Comparison of ENCODE assay signal across 16 mouse cellular contexts in genomic region chr10:127590256-127590655, GRCm38 (mm10). TPM values are rescaled to one million over a fixed set of nuclear protein-coding genes. Genes with fewer than 3 reads are reported as not detected.
A peak's percentile ranks its signal among the peaks of the same experiment; 100 is the strongest.
DNase-seq lines count a peak whose midpoint lies in the region; ATAC-seq and TF ChIP-seq lines count a peak whose summit lies in the region.
"Had no signal": no experiment of that assay in that cellular context is flagged by ENCODE, and none has a peak within 500 bp of the region (broad histone marks: within the 10 kb centered on the region; RNA-seq: fewer than 3 reads in every experiment).

No protein-coding gene starts in this region.

- H3K4me3 ChIP-seq in macrophage (ENCODE audit: inconsistent target) = no peak overlapping the region
- no peak overlapping the region for H3K4me3 ChIP-seq in intestine, postnatal 0 days (ENCODE audit: low read depth, low read length)
- H3K4me3 ChIP-seq: heart, adult 2 months; kidney, embryonic 15.5 days; limb, embryonic 13.5 days; midbrain, embryonic 12.5 days had no signal

- H3K27ac ChIP-seq in macrophage = peak overlapping the region; percentile 100
- H3K27ac ChIP-seq in intestine, postnatal 0 days (ENCODE audit: low read depth, low read length) = no peak overlapping the region
- H3K27ac ChIP-seq: heart, adult 2 months; kidney, embryonic 15.5 days; limb, embryonic 13.5 days; midbrain, embryonic 12.5 days had no signal

- H3K27me3 ChIP-seq in intestine, postnatal 0 days (replicated peaks; ENCODE audit: control insufficient read depth, insufficient read depth, low read length) = no peaks in the 10 kb centered on the region
- H3K27me3 ChIP-seq: kidney, embryonic 15.5 days; limb, embryonic 13.5 days; midbrain, embryonic 12.5 days had no signal

- no peaks in the 10 kb centered on the region for H3K4me1 ChIP-seq in intestine, postnatal 0 days (replicated peaks; ENCODE audit: control insufficient read depth, insufficient read depth, low read length)
- H3K4me1 ChIP-seq: limb, embryonic 13.5 days; midbrain, embryonic 12.5 days had no signal

- WGBS in macrophage (ENCODE audit: missing documents) = 30% methylated on average over 10 of the region's 12 CpGs
- WGBS in intestine, postnatal 0 days = 82% methylated on average over 12 of the region's 12 CpGs

- H3K36me3 ChIP-seq in macrophage (ENCODE audit: inconsistent target) = peaks cover 25% of the 10 kb centered on the region; the same call in 1 of the 2 replicates
- peaks cover 71% of the 10 kb centered on the region for H3K36me3 ChIP-seq in intestine, postnatal 0 days (ENCODE audit: control insufficient read depth, insufficient read depth)

- H3K9ac ChIP-seq in intestine, postnatal 0 days (ENCODE audit: low read depth, low read length) = no peak overlapping the region
- H3K9ac ChIP-seq: forebrain, postnatal 0 days; kidney, embryonic 15.5 days; limb, embryonic 13.5 days; midbrain, embryonic 12.5 days had no signal

- peaks cover 58% of the 10 kb centered on the region for H3K79me2 ChIP-seq in macrophage (ENCODE audit: inconsistent target)

- no peak overlapping the region for H3K4me2 ChIP-seq in intestine, postnatal 0 days (replicated peaks; ENCODE audit: low read depth)
- H3K4me2 ChIP-seq: kidney, embryonic 15.5 days; limb, embryonic 13.5 days; midbrain, embryonic 12.5 days had no signal

- no peak for ATAC-seq in intestine, postnatal 0 days
- ATAC-seq: forebrain, postnatal 0 days had no signal

- TF ChIP-seq CTCF in intestine, postnatal 0 days (IDR thresholded peaks at IDR 0.05; ENCODE audit: low read depth) = no peak

- DNase-seq in layer of hippocampus, adult 11-12 months (ENCODE audit: low spot score) = peak; percentile 41
- DNase-seq in layer of hippocampus, postnatal 25 days (ENCODE audit: extremely low spot score in 1 of 2, low spot score in 1 of 2) = no peak
- peak; percentile 94 for DNase-seq in ZHBTc4 (ENCODE audit: low read depth, low spot score)
- DNase-seq in thymus, postnatal 36 days = peak; percentile 36 to 51
- no peak for DNase-seq in lung, postnatal 25 days (ENCODE audit: low spot score)
- DNase-seq: cerebellum, postnatal 10 days; forebrain, postnatal 0 days; heart, adult 2 months; layer of hippocampus, postnatal 36 days; lung, adult 2 months; right cerebral cortex, postnatal 14 days had no signal

- no peaks in the 10 kb centered on the region for H3K9me3 ChIP-seq in intestine, postnatal 0 days (ENCODE audit: control insufficient read depth)
- H3K9me3 ChIP-seq: kidney, embryonic 15.5 days; limb, embryonic 13.5 days; midbrain, embryonic 12.5 days had no signal

RNA-seq across cellular contexts. Expression of gene Lrp1, which starts 30.7 kb away (rescaled TPM):
- total RNA-seq in layer of hippocampus, postnatal 25 days (2021) = 100 to 1,000 TPM; 259 to 316 TPM
- total RNA-seq in macrophage (2018; cell fraction: chromatin; rRNA removed) = 1,000 to 10,000 TPM in 10 of 26 experiments, 100 to 1,000 TPM in 16; 161 to 1,849 (median 957) TPM
- 100 to 1,000 TPM; 187 to 924 (median 416) TPM for total RNA-seq in macrophage (2018; cell fraction: cytosol; rRNA removed)
- total RNA-seq in macrophage (2018; cell fraction: nucleus; rRNA removed) = 1,000 to 10,000 TPM in 20 of 26 experiments, 100 to 1,000 TPM in 6; 439 to 3,096 (median 1,237) TPM
- polyA plus RNA-seq in macrophage (2018) = 315 to 785 TPM (median 440 TPM) in 3 replicates
- polyA plus RNA-seq in intestine, postnatal 0 days (2015; fragmentation: Nextera tagmentation; extraction: Ambion mirVana) = 28.9 and 33.4 TPM in 2 replicates

RNA-seq across cellular contexts. Expression of gene Stat6, which starts 52.5 kb away (rescaled TPM):
- total RNA-seq in layer of hippocampus, postnatal 25 days (2021) = 1 to 10 TPM; 4.1 to 7.2 TPM
- total RNA-seq in macrophage (2018; cell fraction: chromatin; rRNA removed) = 100 to 1,000 TPM; 187 to 439 (median 329) TPM
- total RNA-seq in macrophage (2018; cell fraction: cytosol; rRNA removed) = 100 to 1,000 TPM; 105 to 151 (median 131) TPM
- 100 to 1,000 TPM; 141 to 357 (median 222) TPM for total RNA-seq in macrophage (2018; cell fraction: nucleus; rRNA removed)
- polyA plus RNA-seq in macrophage (2018) = 122 to 141 TPM (median 128 TPM) in 3 replicates
- polyA plus RNA-seq in intestine, postnatal 0 days (2015; fragmentation: Nextera tagmentation; extraction: Ambion mirVana) = 27.1 and 29.2 TPM in 2 replicates

RNA-seq across cellular contexts. Expression of gene Nxph4, which starts 55.9 kb away (rescaled TPM):
- total RNA-seq in layer of hippocampus, postnatal 25 days (2021) = 1 to 10 TPM; 1.9 to 2.1 TPM
- total RNA-seq in macrophage (2018; cell fraction: chromatin; rRNA removed) = not detected
- total RNA-seq in macrophage (2018; cell fraction: cytosol; rRNA removed) = not detected
- under 1 TPM in 2 of 26 experiments, not detected in 24; 0.48 to 0.69 TPM for total RNA-seq in macrophage (2018; cell fraction: nucleus; rRNA removed)
- not detected in 3 replicates for polyA plus RNA-seq in macrophage (2018)
- polyA plus RNA-seq in intestine, postnatal 0 days (2015; fragmentation: Nextera tagmentation; extraction: Ambion mirVana) = 2.9 and 4.5 TPM in 2 replicates

Comparison
In these comparisons a context has a peak if more than half of its experiments do, and no peak if none do; other contexts are left out.
1. DNase-seq: peak in layer of hippocampus, adult 11-12 months (single experiment), ZHBTc4 (single experiment) and thymus, postnatal 36 days (2 of 2); none in layer of hippocampus, postnatal 25 days (0 of 2) and lung, postnatal 25 days (single experiment).